Mouse (Mus musculus): ENCODE data around the gene Cdc40. TPM values are rescaled to one million over a fixed set of nuclear protein-coding genes. Genes with fewer than 3 reads are reported as not detected.
A peak's percentile ranks its signal among the peaks of the same experiment; 100 is the strongest.

Cdc40 gene
- total RNA-seq (2014; rRNA removed; ENCODE audit: low replicate concordance) (17.6 and 19.0 TPM in 2 replicates), polyA plus RNA-seq (2015; fragmentation: Nextera tagmentation; extraction: Ambion mirVana) (17.1 and 18.0 TPM in 2 replicates)

DNA sequence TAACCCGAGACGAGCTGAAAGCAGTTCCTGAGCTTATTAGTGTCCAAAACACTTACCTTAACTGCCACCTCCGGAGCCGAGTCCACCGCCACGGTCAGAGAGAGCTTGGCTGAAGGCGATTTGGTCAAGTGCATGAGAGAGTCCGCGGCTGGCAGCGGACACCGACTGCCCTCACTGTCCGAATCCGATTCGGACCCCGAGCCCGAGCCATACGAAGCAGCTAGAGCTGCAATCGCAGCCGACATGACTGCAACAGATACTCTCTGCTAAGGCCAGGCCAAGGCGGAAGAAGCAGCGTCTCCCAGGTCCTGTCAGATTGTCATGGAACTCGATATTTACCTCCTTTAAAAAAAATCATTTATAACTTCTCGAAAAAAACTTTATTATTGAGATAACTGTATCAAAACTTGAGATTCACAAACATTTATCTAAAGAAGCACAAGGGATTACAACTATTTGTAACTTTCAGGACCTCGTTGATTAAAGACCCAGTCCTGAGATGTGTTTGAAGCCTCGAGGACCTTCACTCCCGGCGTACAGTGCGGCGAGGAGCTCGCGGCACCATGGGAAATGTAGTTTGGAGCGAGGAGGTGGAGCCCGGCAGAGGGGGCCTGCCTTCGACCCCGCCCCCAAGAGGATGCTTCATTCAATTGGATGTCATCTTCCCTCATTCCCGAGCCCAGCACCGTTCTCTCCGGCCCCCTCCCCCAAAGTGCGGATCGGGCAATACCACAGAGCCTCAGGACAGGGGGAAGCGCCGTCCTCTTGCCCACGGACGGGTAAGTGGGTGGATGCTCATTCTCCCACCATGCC, at the start of gene Cdc40, which contains the start of gene Wasf1:
Gene Cdc40 (minus strand): TSS at position 481 of the 813 bp plus-strand sequence.
Gene Wasf1 (plus strand): TSS at position 645 of the 813 bp plus-strand sequence.
- WGBS, result under 1% methylated on average over 44 of the region's 44 CpGs
- peak within 1 kb of the TSS; percentile 86 for H3K27ac ChIP-seq (ENCODE audit: low read depth)
- peak within 1 kb of the TSS; percentile 99 for H3K4me2 ChIP-seq (ENCODE audit: low read depth, low read length)
- peak within 1 kb of the TSS; percentile 76 for H3K4me3 ChIP-seq (ENCODE audit: low read depth, low read length)
- peak; percentile 99 for DNase-seq (ENCODE audit: low spot score)
- H3K9ac ChIP-seq (replicated peaks; ENCODE audit: low read depth, low read length), result peak within 1 kb of the TSS; percentile 79
- ATAC-seq (ENCODE audit: insufficient read depth, low read depth), result peak; percentile 98
- H3K36me3 ChIP-seq (replicated peaks; ENCODE audit: control insufficient read depth, insufficient read depth, low read length), result no peaks in the 10 kb centered on the region
- H3K9me3 ChIP-seq (replicated peaks; ENCODE audit: control insufficient read depth, low read length), result no peaks in the 10 kb centered on the region
- H3K27me3 ChIP-seq (ENCODE audit: control insufficient read depth, insufficient read depth, low read length), result no peaks in the 10 kb centered on the region
- TF ChIP-seq CTCF (IDR thresholded peaks at IDR 0.05; ENCODE audit: low read depth) (no peak), EP300 (IDR thresholded peaks at IDR 0.05; ENCODE audit: low read depth) (peak; percentile 99)
- H3K4me1 ChIP-seq (ENCODE audit: control insufficient read depth, insufficient read depth), result peaks cover 18% of the 10 kb centered on the region

GRCm38 (mm10) chr10:40919464-40919863, 36.4 kb upstream of the Cdc40 start:
- TF ChIP-seq CTCF (IDR thresholded peaks at IDR 0.05; ENCODE audit: low read depth) (no peak), EP300 (IDR thresholded peaks at IDR 0.05; ENCODE audit: low read depth) (no peak)

GRCm38 (mm10) chr10:40918669-40919440, 35.7 kb upstream of the Cdc40 start:
- Histone ChIP-seq H3K4me3 (ENCODE audit: low read depth, low read length) (no peak overlapping the region), H3K4me1 (ENCODE audit: control insufficient read depth, insufficient read depth) (no peaks in the 10 kb centered on the region), H3K36me3 (replicated peaks; ENCODE audit: control insufficient read depth, insufficient read depth, low read length) (no peaks in the 10 kb centered on the region), H3K27me3 (ENCODE audit: control insufficient read depth, insufficient read depth, low read length) (no peaks in the 10 kb centered on the region), H3K27ac (ENCODE audit: low read depth) (no peak overlapping the region), H3K9ac (replicated peaks; ENCODE audit: low read depth, low read length) (no peak overlapping the region), H3K4me2 (ENCODE audit: low read depth, low read length) (no peak overlapping the region), H3K9me3 (replicated peaks; ENCODE audit: control insufficient read depth, low read length) (no peaks in the 10 kb centered on the region)
- WGBS, result 77% methylated on average over 8 of the region's 8 CpGs
- no peak for ATAC-seq (ENCODE audit: insufficient read depth, low read depth)
- TF ChIP-seq CTCF (IDR thresholded peaks at IDR 0.05; ENCODE audit: low read depth) (no peak), EP300 (IDR thresholded peaks at IDR 0.05; ENCODE audit: low read depth) (no peak)
- no peak for DNase-seq (ENCODE audit: low spot score)

More at GRCm38 (mm10) chr10:40919464-40919863, 36.4 kb upstream of the Cdc40 start:
- DNase-seq (ENCODE audit: low spot score) (no peak), ATAC-seq (ENCODE audit: insufficient read depth, low read depth) (no peak)
- 83% methylated on average over 6 of the region's 6 CpGs for WGBS
- no peaks in the 10 kb centered on the region for H3K4me1 ChIP-seq (ENCODE audit: control insufficient read depth, insufficient read depth)
- no peak overlapping the region for H3K4me2 ChIP-seq (ENCODE audit: low read depth, low read length)
- H3K9me3 ChIP-seq (replicated peaks; ENCODE audit: control insufficient read depth, low read length), result no peaks in the 10 kb centered on the region
- no peak overlapping the region for H3K4me3 ChIP-seq (ENCODE audit: low read depth, low read length)
- no peaks in the 10 kb centered on the region for H3K36me3 ChIP-seq (replicated peaks; ENCODE audit: control insufficient read depth, insufficient read depth, low read length)
- no peak overlapping the region for H3K9ac ChIP-seq (replicated peaks; ENCODE audit: low read depth, low read length)
- H3K27ac ChIP-seq (ENCODE audit: low read depth), result no peak overlapping the region
- H3K27me3 ChIP-seq (ENCODE audit: control insufficient read depth, insufficient read depth, low read length), result no peaks in the 10 kb centered on the region

DNA sequence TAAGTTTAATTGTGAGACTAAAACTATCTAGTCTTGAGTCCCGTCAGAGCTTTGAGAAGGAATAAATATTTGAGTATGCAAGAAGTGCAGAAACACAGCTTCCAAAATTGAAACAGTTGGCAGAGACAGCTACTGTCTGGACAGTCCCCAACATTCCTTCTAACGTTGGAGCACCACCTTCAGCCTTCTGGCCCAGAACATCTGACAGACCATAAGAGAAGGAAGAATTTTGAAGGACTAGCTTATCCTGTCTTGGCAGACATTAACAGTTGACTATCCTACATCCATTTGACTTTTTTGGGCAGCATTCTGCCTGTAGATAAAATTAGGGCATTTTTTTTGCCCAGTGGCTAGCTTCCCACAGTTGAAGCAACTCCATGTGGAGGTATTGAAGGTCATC, 32.1 kb upstream of the Cdc40 start:
- 0 out of 2 replicates have a peak, but pooled peaks cover 4% of the 10 kb centered on the region for H3K4me1 ChIP-seq (ENCODE audit: control insufficient read depth, insufficient read depth)
- 48% methylated on average over 2 of the region's 2 CpGs for WGBS
- H3K4me3 ChIP-seq (ENCODE audit: low read depth, low read length), result no peak overlapping the region
- H3K27me3 ChIP-seq (ENCODE audit: control insufficient read depth, insufficient read depth, low read length), result no peaks in the 10 kb centered on the region
- ATAC-seq (ENCODE audit: insufficient read depth, low read depth) (no peak), DNase-seq (ENCODE audit: low spot score) (no peak)
- no peaks in the 10 kb centered on the region for H3K36me3 ChIP-seq (replicated peaks; ENCODE audit: control insufficient read depth, insufficient read depth, low read length)
- no peak for TF ChIP-seq CTCF (IDR thresholded peaks at IDR 0.05; ENCODE audit: low read depth)
- TF ChIP-seq EP300 (IDR thresholded peaks at IDR 0.05; ENCODE audit: low read depth), result no peak
- no peak overlapping the region for H3K9ac ChIP-seq (replicated peaks; ENCODE audit: low read depth, low read length)
- no peak overlapping the region for H3K27ac ChIP-seq (ENCODE audit: low read depth)
- no peaks in the 10 kb centered on the region for H3K9me3 ChIP-seq (replicated peaks; ENCODE audit: control insufficient read depth, low read length)
- H3K4me2 ChIP-seq (ENCODE audit: low read depth, low read length), result no peak overlapping the region

DNA sequence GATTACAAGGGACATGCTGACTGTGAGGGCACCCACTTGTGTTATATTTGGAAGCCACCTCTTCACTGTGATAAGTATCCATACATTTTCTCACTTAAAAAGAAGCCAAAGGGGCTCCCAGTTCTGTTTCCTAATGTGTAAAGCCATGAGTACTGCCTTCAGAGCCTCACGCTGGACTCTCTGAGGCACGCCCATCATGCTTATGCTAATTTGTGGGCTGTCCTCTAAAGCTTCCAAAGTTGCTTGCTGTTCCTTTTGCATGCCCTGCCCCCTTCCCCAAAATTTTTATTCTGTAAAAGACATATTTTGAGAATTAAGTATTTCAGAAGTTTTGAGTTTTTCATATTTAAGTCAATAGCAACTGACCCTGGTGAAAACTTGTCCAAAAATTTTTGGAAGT, 27.7 kb upstream of the Cdc40 start:
- Histone ChIP-seq H3K36me3 (replicated peaks; ENCODE audit: control insufficient read depth, insufficient read depth, low read length) (no peaks in the 10 kb centered on the region), H3K27me3 (ENCODE audit: control insufficient read depth, insufficient read depth, low read length) (no peaks in the 10 kb centered on the region), H3K4me1 (ENCODE audit: control insufficient read depth, insufficient read depth) (peaks cover 8% of the 10 kb centered on the region; the same call in 1 of the 2 replicates), H3K27ac (ENCODE audit: low read depth) (no peak overlapping the region), H3K4me2 (ENCODE audit: low read depth, low read length) (peak overlapping the region; percentile 17), H3K9ac (replicated peaks; ENCODE audit: low read depth, low read length) (no peak overlapping the region), H3K9me3 (replicated peaks; ENCODE audit: control insufficient read depth, low read length) (no peaks in the 10 kb centered on the region), H3K4me3 (ENCODE audit: low read depth, low read length) (no peak overlapping the region)
- DNase-seq (ENCODE audit: low spot score) (no peak), ATAC-seq (ENCODE audit: insufficient read depth, low read depth) (no peak)
- TF ChIP-seq CTCF (IDR thresholded peaks at IDR 0.05; ENCODE audit: low read depth), result no peak
- no peak for TF ChIP-seq EP300 (IDR thresholded peaks at IDR 0.05; ENCODE audit: low read depth)
- WGBS, result 31% methylated on average over 2 of the region's 2 CpGs

All from heart, postnatal 0 days (tissue).